Mouse (Mus musculus) liver, adult 2 months (tissue): Measurements from ENCODE around the gene Gm45623.

Source experiments
- CTCF ChIP-seq: fragments of 200-500 bp; IDR thresholded peaks from 2 replicates; pipeline ENCODE4 v1.5.1; 2011; ENCODE audit warnings: low read depth, low read length, control low read depth
- POLR2A ChIP-seq: fragments of 200-500 bp; IDR thresholded peaks from 2 replicates; pipeline ENCODE4 v1.6.1; 2011; ENCODE audit warnings: low read length, control low read depth; ENCODE audit not compliant: insufficient read depth; ENCODE audit errors: extremely low read depth

DNA sequence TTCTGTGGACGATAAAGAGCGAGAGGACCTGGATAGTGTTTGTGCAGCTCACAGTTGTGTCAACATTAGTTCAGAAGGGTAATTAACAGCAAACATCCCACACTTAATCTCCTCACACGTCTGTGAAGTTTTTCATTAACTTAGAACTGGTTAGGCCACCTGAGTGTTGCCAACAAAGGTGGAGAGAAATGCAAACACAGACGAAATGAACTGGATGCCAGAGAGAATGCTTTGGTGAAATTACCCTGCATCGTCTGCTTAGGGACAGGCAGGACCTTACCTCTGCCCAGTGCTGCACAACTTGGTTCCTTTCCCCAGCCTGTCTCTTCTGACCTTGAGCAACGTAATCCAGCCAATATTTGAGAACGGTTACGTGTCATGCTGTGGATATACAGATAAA, 6.1 kb downstream of the Gm45623 start:
- TF ChIP-seq CTCF: no peak
- TF ChIP-seq POLR2A: no peak
